Mouse (Mus musculus) CD8-positive naive resting alpha-beta T cell, adult 2 months (primary cell): Measurements from ENCODE around the gene Gm3015.
"Not testable (repeated sequence)": the region's sequence is repeated elsewhere in the genome, so short reads cannot be mapped to it uniquely, and the experiment has no call there.

Source experiments
- DNase-seq, 2 experiments: peaks; one replicate each; pipeline ENCODE4 v3.0.0; 2022; ENCODE audit warnings: low read depth in 2 of 2, low spot score in 2 of 2

Gm3015 gene

DNA sequence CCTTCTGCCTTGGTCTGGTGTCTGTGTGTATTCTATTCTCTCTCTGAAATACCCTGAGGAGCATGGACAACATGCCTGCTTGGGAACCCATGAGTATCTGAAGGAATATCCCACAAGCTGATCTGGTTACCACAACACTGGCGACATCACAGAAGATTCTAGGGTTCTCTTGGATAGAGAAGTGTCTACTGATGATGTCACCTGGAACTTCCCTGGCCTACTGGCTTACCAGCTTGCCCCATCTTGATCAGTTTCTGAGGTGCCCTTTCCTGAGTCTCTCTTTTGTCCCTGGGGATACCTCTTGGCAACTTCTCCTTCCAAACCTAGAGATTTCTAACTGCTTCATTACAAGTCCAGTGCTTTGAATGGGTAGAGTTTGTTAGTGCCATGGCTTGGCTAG lies at the start of gene Gm3015:
Gm3015 (minus strand) TSS at position 101 of the 400 bp plus-strand sequence.
- not testable (repeated sequence) for DNase-seq

DNA sequence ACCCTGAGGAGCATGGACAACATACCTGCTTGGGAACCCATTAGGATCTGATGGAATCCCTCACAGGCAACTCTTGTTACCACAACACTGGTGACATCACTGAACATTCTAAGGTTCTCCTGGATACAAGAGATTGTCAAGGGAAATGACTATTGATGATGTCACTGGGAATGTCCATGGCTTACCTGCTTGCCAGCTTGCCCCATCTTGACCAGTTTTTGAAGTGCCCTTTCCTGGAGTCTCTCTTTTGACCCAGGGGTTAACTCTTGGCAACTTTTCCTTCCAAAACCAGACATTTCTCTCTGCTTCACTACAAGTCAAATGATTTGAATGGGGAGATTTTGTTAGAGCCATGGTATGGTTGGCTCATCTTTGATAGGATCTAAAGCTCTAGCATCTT lies 29.3 kb upstream of the Gm3015 start, which contains the start of gene Gm10377:
Gm10377 (minus strand) TSS at position 101 of the 400 bp plus-strand sequence.
- DNase-seq, result not testable (repeated sequence)
